Mouse (Mus musculus) small intestine, adult 2 months (tissue): Measurements from ENCODE around the gene Wdr24. TPM values are rescaled to one million over a fixed set of nuclear protein-coding genes. Genes with fewer than 3 reads are reported as not detected.

ENCODE experiments used
- H3K27ac ChIP-seq: fragments of 200-500 bp; 2 replicates; pipeline ENCODE4 v1.5.1; 2012; ENCODE audit warnings: low read depth, low read length, control low read depth, inconsistent platforms; ENCODE audit not compliant: insufficient read depth
- H3K27me3 ChIP-seq: fragments of 200-500 bp; 2 replicates; pipeline ENCODE4 v1.6.1; 2012; ENCODE audit warnings: mild to moderate bottlenecking, moderate library complexity, low read length, inconsistent platforms; ENCODE audit not compliant: control insufficient read depth, insufficient read depth
- H3K36me3 ChIP-seq: fragments of 200-500 bp; 2 replicates; pipeline ENCODE4 v1.6.1; 2012; ENCODE audit warnings: mild to moderate bottlenecking, low read length, control low read depth, inconsistent platforms; ENCODE audit not compliant: control insufficient read depth, insufficient read depth
- H3K4me1 ChIP-seq: fragments of 200-500 bp; 2 replicates; pipeline ENCODE4 v1.6.1; 2012; ENCODE audit warnings: low read length, inconsistent platforms, mixed read lengths; ENCODE audit not compliant: control insufficient read depth, insufficient read depth, insufficient read length
- H3K4me3 ChIP-seq: fragments of 200-500 bp; 2 replicates; pipeline ENCODE4 v1.5.1; 2012; ENCODE audit warnings: low read depth, mild to moderate bottlenecking, control low read depth, inconsistent platforms, low read length, moderate library complexity
- CTCF ChIP-seq: fragments of 200-500 bp; IDR thresholded peaks from 2 replicates; pipeline ENCODE4 v1.5.1; 2012; ENCODE audit warnings: low read depth, mild to moderate bottlenecking, control low read depth, inconsistent platforms, low read length, moderate library complexity, mixed read lengths; ENCODE audit not compliant: insufficient replicate concordance, insufficient read length; ENCODE audit errors: extremely low read depth
- POLR2A ChIP-seq: fragments of 200-500 bp; IDR thresholded peaks from 2 replicates; pipeline ENCODE4 v1.6.1; 2012; ENCODE audit warnings: low read depth, mild to moderate bottlenecking, control low read depth, inconsistent platforms, low read length, moderate library complexity
- WGBS: fragments of 180-500 bp; shearing (Covaris S2); methylation state at CpG from one replicate; pipeline ENCODE4 v1.1.7; 2018; 5-methylcytosine and 5-hydroxymethylcytosine counted together
- polyA plus RNA-seq: library from polyadenylated mRNA; depleted of rRNA; stranded (reverse); fragments of >200 nt; gene quantifications from 2 replicates; pipeline ENCODE4 v1.2.3, GENCODE M21; 2012

Gene Wdr24
- polyA plus RNA-seq, 1 experiment = 40.0 TPM

DNA sequence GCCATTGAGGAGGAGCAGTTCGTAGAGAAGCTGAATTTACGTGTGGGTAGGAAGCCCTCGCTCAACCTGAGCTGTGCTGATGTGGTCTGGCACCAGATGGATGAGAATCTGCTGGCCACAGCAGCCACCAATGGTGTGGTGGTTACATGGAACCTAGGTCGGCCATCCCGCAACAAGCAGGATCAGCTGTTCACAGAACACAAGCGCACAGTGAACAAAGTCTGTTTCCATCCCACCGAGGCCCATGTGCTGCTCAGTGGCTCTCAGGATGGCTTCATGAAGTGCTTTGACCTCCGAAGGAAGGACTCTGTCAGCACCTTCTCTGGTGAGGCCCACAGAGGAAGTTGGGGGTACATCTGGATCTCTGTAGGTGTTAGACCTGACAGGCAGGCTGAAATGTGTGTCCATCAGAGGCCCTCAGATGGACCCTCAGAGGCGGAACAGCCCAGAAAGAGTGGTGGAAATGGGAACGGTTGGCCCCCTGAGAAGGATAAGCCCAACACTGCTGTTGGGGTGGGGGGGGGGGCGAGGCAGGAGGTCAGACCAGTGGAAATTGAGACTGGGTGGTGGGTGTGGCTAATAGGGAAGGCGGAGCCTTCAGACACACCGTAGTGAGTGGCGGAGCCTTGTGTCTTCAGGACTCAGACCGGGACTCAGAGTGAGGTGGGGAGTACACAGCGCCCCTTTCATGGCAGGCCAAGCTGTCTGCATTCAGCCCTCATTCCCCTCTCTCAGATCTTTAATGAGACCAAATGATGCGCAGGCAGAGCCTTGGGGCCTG lies 1.1 kb downstream of the Wdr24 start:
- H3K36me3 ChIP-seq = peaks cover 11% of the 10 kb centered on the region
- TF ChIP-seq CTCF = no peak
- no peak for TF ChIP-seq POLR2A
- WGBS = 62% methylated on average over 17 of the region's 17 CpGs
- H3K27me3 ChIP-seq = peaks cover 4% of the 10 kb centered on the region; the same call in 1 of the 2 replicates
- peak overlapping the region; percentile 91 for H3K4me3 ChIP-seq
- peaks cover 20% of the 10 kb centered on the region for H3K4me1 ChIP-seq
- no peak overlapping the region for H3K27ac ChIP-seq

- no peaks in the 10 kb centered on the region for H3K27me3 ChIP-seq
- H3K4me1 ChIP-seq = peaks cover 19% of the 10 kb centered on the region
- 89% methylated on average over 6 of the region's 6 CpGs for WGBS
- H3K4me3 ChIP-seq = no peak overlapping the region
- TF ChIP-seq POLR2A (no peak), CTCF (no peak)
- peaks cover 11% of the 10 kb centered on the region for H3K36me3 ChIP-seq
- no peak overlapping the region for H3K27ac ChIP-seq
Observed at GRCm38 (mm10) chr17:25825311-25825710, 1.9 kb downstream of the Wdr24 start.

DNA sequence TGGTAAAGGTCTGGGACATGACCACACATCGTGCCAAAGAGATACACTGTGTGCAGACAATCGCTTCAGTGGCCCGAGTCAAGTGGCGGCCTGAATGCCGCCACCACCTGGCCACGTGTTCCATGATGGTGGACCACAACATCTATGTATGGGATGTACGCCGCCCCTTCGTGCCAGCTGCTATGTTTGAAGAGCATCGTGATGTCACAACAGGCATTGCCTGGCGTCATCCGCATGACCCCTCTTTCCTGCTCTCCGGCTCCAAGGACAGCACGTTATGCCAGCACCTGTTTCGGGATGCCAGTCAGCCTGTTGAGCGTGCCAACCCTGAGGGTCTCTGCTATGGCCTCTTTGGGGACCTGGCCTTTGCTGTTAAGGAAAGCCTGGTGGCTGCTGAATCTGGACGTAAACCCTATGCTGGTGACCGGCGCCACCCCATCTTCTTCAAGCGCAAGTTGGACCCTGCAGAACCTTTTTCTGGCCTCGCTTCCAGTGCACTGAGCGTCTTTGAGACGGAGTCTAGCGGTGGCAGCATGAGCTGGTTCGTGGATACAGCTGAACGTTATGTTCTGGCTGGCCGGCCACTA lies 2.6 kb downstream of the Wdr24 start:
- H3K27me3 ChIP-seq = no peaks in the 10 kb centered on the region
- TF ChIP-seq CTCF = no peak
- no peak for TF ChIP-seq POLR2A
- 95% methylated on average over 27 of the region's 27 CpGs for WGBS
- H3K4me3 ChIP-seq = no peak overlapping the region
- H3K4me1 ChIP-seq = peaks cover 22% of the 10 kb centered on the region
- peaks cover 18% of the 10 kb centered on the region for H3K36me3 ChIP-seq
- no peak overlapping the region for H3K27ac ChIP-seq

DNA sequence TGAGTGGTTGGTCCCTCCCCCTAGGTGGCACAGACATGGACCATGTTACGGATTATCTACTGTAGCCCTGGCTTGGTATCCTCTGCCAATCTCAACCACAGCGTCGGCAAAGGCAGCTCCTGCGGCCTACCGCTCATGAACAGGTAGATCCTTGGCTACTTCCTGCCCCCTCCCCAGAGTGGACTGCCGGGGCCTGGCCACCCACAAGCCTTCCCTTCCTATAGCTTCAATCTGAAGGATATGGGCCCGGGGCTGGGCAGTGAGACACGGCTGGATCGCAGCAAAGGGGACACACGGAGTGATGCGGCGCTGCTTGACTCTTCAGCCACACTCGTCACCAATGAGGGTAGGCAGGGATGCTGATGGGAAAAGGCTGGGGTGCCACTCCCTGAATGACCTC lies 3.6 kb downstream of the Wdr24 start:
- WGBS = 96% methylated on average over 13 of the region's 13 CpGs
- peaks cover 32% of the 10 kb centered on the region for H3K4me1 ChIP-seq
- H3K36me3 ChIP-seq = peaks cover 24% of the 10 kb centered on the region
- H3K27ac ChIP-seq = no peak overlapping the region
- H3K27me3 ChIP-seq = no peaks in the 10 kb centered on the region
- no peak overlapping the region for H3K4me3 ChIP-seq
- TF ChIP-seq POLR2A (no peak), CTCF (no peak)

- H3K36me3 ChIP-seq = peaks cover 24% of the 10 kb centered on the region
- 94% methylated on average over 22 of the region's 22 CpGs for WGBS
- TF ChIP-seq CTCF = no peak
- no peak for TF ChIP-seq POLR2A
- no peak overlapping the region for H3K27ac ChIP-seq
- H3K4me1 ChIP-seq = peaks cover 32% of the 10 kb centered on the region
- no peaks in the 10 kb centered on the region for H3K27me3 ChIP-seq
- H3K4me3 ChIP-seq = no peak overlapping the region
Observed at GRCm38 (mm10) chr17:25827546-25828222, 4.3 kb downstream of the Wdr24 start.

- peaks cover 24% of the 10 kb centered on the region for H3K36me3 ChIP-seq
- peak overlapping the region; percentile 63 for H3K4me3 ChIP-seq
- WGBS = 84% methylated on average over 8 of the region's 8 CpGs
- no peaks in the 10 kb centered on the region for H3K27me3 ChIP-seq
- peaks cover 32% of the 10 kb centered on the region for H3K4me1 ChIP-seq
- no peak for TF ChIP-seq CTCF
- no peak for TF ChIP-seq POLR2A
- H3K27ac ChIP-seq = peak overlapping the region; percentile 51
Observed at GRCm38 (mm10) chr17:25828223-25828594, 4.8 kb downstream of the Wdr24 start.
